ENCODE assay signal across 9 mouse cellular contexts in the genomic region with DNA sequence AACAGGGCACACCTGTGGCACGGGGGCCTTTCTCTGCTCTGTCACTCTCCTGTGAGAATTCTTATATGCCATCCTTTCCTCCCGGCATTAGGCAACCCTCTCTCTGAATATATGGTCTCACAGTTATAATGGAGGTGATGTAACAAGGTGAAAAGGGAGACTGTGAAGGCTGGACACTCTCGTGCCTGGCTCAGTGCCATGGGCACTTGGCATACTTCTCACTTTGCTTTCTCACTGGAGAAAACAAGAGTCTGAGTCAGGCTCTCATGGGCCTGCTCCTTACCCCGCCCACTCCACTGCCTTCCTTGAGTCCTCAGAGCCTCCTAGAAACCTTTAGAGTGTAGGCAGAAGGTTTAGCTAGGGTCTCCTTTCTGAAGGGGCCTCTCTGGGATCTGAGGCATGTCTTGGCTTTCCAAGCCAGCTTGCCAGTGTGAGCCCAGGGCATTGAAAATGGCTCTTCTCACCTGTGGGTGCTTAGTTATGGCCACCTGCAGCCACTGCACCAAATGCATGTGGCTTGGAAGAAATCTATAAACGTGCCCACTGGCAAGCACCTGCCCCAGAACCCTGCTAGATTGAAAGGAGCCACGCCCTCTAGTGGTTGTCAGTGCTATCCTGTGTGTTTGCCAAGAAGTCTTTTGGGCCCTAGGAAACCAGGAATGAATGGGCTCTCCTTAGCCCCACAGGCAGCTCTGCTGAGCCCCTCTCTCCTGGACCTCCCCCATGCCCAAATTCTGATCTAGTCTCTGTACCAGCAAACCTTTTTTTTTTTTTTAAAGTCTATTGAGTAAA. TPM values are rescaled to one million over a fixed set of nuclear protein-coding genes. Genes with fewer than 3 reads are reported as not detected.
A peak's percentile ranks its signal among the peaks of the same experiment; 100 is the strongest.
DNase-seq lines count a peak whose midpoint lies in the region; ATAC-seq lines count a peak whose summit lies in the region.
"Had no signal": no experiment of that assay in that cellular context is flagged by ENCODE, and none has a peak within 500 bp of the region (broad histone marks: within the 10 kb centered on the region; RNA-seq: fewer than 3 reads in every experiment).

No protein-coding gene starts in this region.

- H3K36me3 ChIP-seq in forebrain, embryonic 15.5 days = no peaks in the 10 kb centered on the region
- H3K36me3 ChIP-seq in forebrain, embryonic 12.5 days (replicated peaks) = no peaks in the 10 kb centered on the region
- H3K36me3 ChIP-seq: liver, embryonic 13.5 days had no signal

- DNase-seq in ovary, postnatal 36 days (ENCODE audit: low spot score) = peak; percentile 45
- no peak for DNase-seq in ovary, postnatal 14 days (ENCODE audit: low spot score)
- DNase-seq in embryo, embryonic 10.5 days (ENCODE audit: low spot score) = peak; percentile 62
- peak; percentile 79 to 89 for DNase-seq in lung, postnatal 4 days
- DNase-seq in gastrocnemius, postnatal 10 days = no peak
- no peak for DNase-seq in yolk sac, embryonic 10.5 days (ENCODE audit: low spot score)
- DNase-seq: liver, embryonic 13.5 days had no signal

- H3K27me3 ChIP-seq in forebrain, embryonic 15.5 days = no peaks in the 10 kb centered on the region
- H3K27me3 ChIP-seq in forebrain, embryonic 12.5 days = peaks cover 18% of the 10 kb centered on the region

- 0 out of 2 replicates have a peak overlapping the region, but pooled peaks have one; percentile 38 for H3K27ac ChIP-seq in forebrain, embryonic 15.5 days (replicated peaks)
- H3K27ac ChIP-seq in forebrain, embryonic 12.5 days = no peak overlapping the region
- H3K27ac ChIP-seq: liver, embryonic 13.5 days had no signal

- H3K4me3 ChIP-seq in forebrain, embryonic 15.5 days = no peak overlapping the region
- no peak overlapping the region for H3K4me3 ChIP-seq in forebrain, embryonic 12.5 days (replicated peaks)
- H3K4me3 ChIP-seq: liver, embryonic 13.5 days had no signal

- no peak overlapping the region for H3K9ac ChIP-seq in forebrain, embryonic 15.5 days (replicated peaks)
- no peak overlapping the region for H3K9ac ChIP-seq in forebrain, embryonic 12.5 days
- H3K9ac ChIP-seq: liver, embryonic 13.5 days had no signal

- WGBS in forebrain, embryonic 15.5 days = 39% methylated on average over 6 of the region's 6 CpGs
- 55% methylated on average over 6 of the region's 6 CpGs for WGBS in forebrain, embryonic 12.5 days

- peaks cover 60% of the 10 kb centered on the region for H3K4me1 ChIP-seq in forebrain, embryonic 15.5 days
- peaks cover 92% of the 10 kb centered on the region for H3K4me1 ChIP-seq in forebrain, embryonic 12.5 days

- no peak overlapping the region for H3K4me2 ChIP-seq in forebrain, embryonic 15.5 days (replicated peaks)
- no peak overlapping the region for H3K4me2 ChIP-seq in forebrain, embryonic 12.5 days
- H3K4me2 ChIP-seq: liver, embryonic 13.5 days had no signal

- no peaks in the 10 kb centered on the region for H3K9me3 ChIP-seq in forebrain, embryonic 15.5 days
- H3K9me3 ChIP-seq in forebrain, embryonic 12.5 days = no peaks in the 10 kb centered on the region
- H3K9me3 ChIP-seq: liver, embryonic 13.5 days had no signal

- ATAC-seq in forebrain, embryonic 15.5 days (replicated peaks) = no peak
- ATAC-seq in forebrain, embryonic 12.5 days (ENCODE audit: low FRiP score) = no peak

RNA-seq across cellular contexts. Expression of gene Flrt1, which starts 2.8 kb away (rescaled TPM):
- 14.9 and 18.9 TPM in 2 replicates for polyA plus RNA-seq in forebrain, embryonic 15.5 days (2015; fragmentation: Nextera tagmentation; extraction: Ambion mirVana)
- polyA plus RNA-seq in forebrain, embryonic 12.5 days (2016; fragmentation: Nextera tagmentation; extraction: Ambion mirVana) = 7.3 and 8.0 TPM in 2 replicates
- under 1 TPM; 0.61 to 0.99 TPM for total RNA-seq in gastrocnemius, postnatal 10 days (2021)

RNA-seq across cellular contexts. Expression of gene Macrod1, which starts 51.7 kb away (rescaled TPM):
- polyA plus RNA-seq in forebrain, embryonic 15.5 days (2015; fragmentation: Nextera tagmentation; extraction: Ambion mirVana) = 5.8 and 6.0 TPM in 2 replicates
- polyA plus RNA-seq in forebrain, embryonic 12.5 days (2016; fragmentation: Nextera tagmentation; extraction: Ambion mirVana) = 4.4 and 5.3 TPM in 2 replicates
- 100 to 1,000 TPM; 201 to 216 TPM for total RNA-seq in gastrocnemius, postnatal 10 days (2021)

Comparison
In these comparisons a context has a peak if more than half of its experiments do, and no peak if none do; other contexts are left out.
1. DNase-seq: peak in ovary, postnatal 36 days (single experiment), embryo, embryonic 10.5 days (single experiment) and lung, postnatal 4 days (2 of 2); none in ovary, postnatal 14 days (single experiment), gastrocnemius, postnatal 10 days (single experiment) and yolk sac, embryonic 10.5 days (single experiment).